Mouse (Mus musculus) heart, embryonic 10.5 days (tissue): ENCODE measurements at regions not wholly inside any gene's neighbourhood (a gene's known extent, or its start where the extent isn't known, plus 50 kb on each side); places are given as distances from the start of the nearest gene placed in this dataset.
A peak's percentile ranks its signal among the peaks of the same experiment; 100 is the strongest.

ENCODE experiments used
- DNase-seq: peaks from one replicate; pipeline ENCODE4 v3.0.0-alpha.2; 2017; ENCODE audit warnings: low spot score
- H3K27ac ChIP-seq: fragments of 300-500 bp; sonication (generic); 2 replicates; pipeline ENCODE4 v1.5.1; 2016; ENCODE audit warnings: mild to moderate bottlenecking
- H3K27me3 ChIP-seq: fragments of 300-500 bp; sonication (generic); 2 replicates; pipeline ENCODE4 v1.6.1; 2016; ENCODE audit warnings: mild to moderate bottlenecking; ENCODE audit not compliant: poor library complexity, insufficient read depth, severe bottlenecking
- H3K36me3 ChIP-seq: fragments of 300-500 bp; sonication (generic); 2 replicates; pipeline ENCODE4 v1.6.1; 2016; ENCODE audit warnings: mild to moderate bottlenecking, moderate library complexity
- H3K4me1 ChIP-seq: fragments of 300-500 bp; sonication (generic); 2 replicates; pipeline ENCODE4 v1.6.1; 2016; ENCODE audit warnings: mild to moderate bottlenecking
- H3K4me3 ChIP-seq: fragments of 300-500 bp; sonication (generic); 2 replicates; pipeline ENCODE4 v1.5.1; 2016; ENCODE audit warnings: mild to moderate bottlenecking, moderate library complexity
- H3K9me3 ChIP-seq: fragments of 300-500 bp; sonication (generic); 2 replicates; pipeline ENCODE4 v1.6.1; 2016; ENCODE audit warnings: mild to moderate bottlenecking, moderate library complexity
- WGBS: fragments of 180-500 bp; shearing (Covaris S2); methylation state at CpG from one replicate; pipeline ENCODE4 v1.1.7; 2016; 5-methylcytosine and 5-hydroxymethylcytosine counted together

- Histone ChIP-seq H3K36me3 (no peaks in the 10 kb centered on the region), H3K4me3 (no peak overlapping the region), H3K4me1 (no peaks in the 10 kb centered on the region), H3K9me3 (no peaks in the 10 kb centered on the region), H3K27me3 (no peaks in the 10 kb centered on the region), H3K27ac (no peak overlapping the region)
- 86% methylated on average over 2 of the region's 2 CpGs for WGBS
- DNase-seq = no peak
Measured at GRCm38 (mm10) chr4:38749281-38749680, 700.8 kb upstream of the 1700009N14Rik start.

- no peaks in the 10 kb centered on the region for H3K4me1 ChIP-seq
- no peaks in the 10 kb centered on the region for H3K9me3 ChIP-seq
- no peak overlapping the region for H3K27ac ChIP-seq
- H3K4me3 ChIP-seq = no peak overlapping the region
- no peaks in the 10 kb centered on the region for H3K27me3 ChIP-seq
- no peak for DNase-seq
- no peaks in the 10 kb centered on the region for H3K36me3 ChIP-seq
Measured at GRCm38 (mm10) chr4:38785016-38785415, 665.1 kb upstream of the 1700009N14Rik start.

GRCm38 (mm10) chr4:38825133-38825532, 625.0 kb upstream of the 1700009N14Rik start:
- 75% methylated on average over 2 of the region's 2 CpGs for WGBS
- no peak for DNase-seq
- H3K4me1 ChIP-seq = no peaks in the 10 kb centered on the region
- H3K27ac ChIP-seq = no peak overlapping the region
- H3K9me3 ChIP-seq = no peaks in the 10 kb centered on the region
- H3K4me3 ChIP-seq = no peak overlapping the region
- no peaks in the 10 kb centered on the region for H3K36me3 ChIP-seq
- H3K27me3 ChIP-seq = no peaks in the 10 kb centered on the region

GRCm38 (mm10) chr4:38848261-38848660, 601.8 kb upstream of the 1700009N14Rik start:
- Histone ChIP-seq H3K27me3 (no peaks in the 10 kb centered on the region), H3K4me1 (no peaks in the 10 kb centered on the region), H3K27ac (no peak overlapping the region), H3K9me3 (no peaks in the 10 kb centered on the region), H3K4me3 (no peak overlapping the region), H3K36me3 (no peaks in the 10 kb centered on the region)
- WGBS = 86% methylated on average over 1 of the region's 1 CpGs
- DNase-seq = no peak

DNA sequence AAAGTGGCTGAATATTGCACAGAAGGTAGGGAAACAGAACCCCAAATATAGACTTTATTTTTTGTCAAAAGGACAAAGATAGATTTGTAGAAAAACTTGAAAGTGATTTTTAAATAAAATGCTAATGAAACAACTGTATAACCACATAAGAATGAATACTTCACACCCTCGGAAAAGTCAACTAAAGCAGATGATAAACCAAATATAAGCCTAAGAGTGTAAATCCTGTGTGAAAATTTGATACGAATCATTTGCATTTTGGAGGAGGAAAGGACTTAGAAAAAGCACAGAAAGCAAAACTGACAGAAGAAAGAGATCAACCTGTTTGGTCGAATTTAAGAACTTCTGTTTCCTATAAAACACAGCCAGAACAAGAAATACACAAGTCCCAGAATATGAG, 595.7 kb upstream of the 1700009N14Rik start:
- no peak for DNase-seq
- Histone ChIP-seq H3K27ac (no peak overlapping the region), H3K27me3 (no peaks in the 10 kb centered on the region), H3K4me3 (no peak overlapping the region), H3K4me1 (no peaks in the 10 kb centered on the region), H3K9me3 (no peaks in the 10 kb centered on the region), H3K36me3 (no peaks in the 10 kb centered on the region)
- 64% methylated on average over 3 of the region's 3 CpGs for WGBS

- no peaks in the 10 kb centered on the region for H3K4me1 ChIP-seq
- H3K9me3 ChIP-seq = no peaks in the 10 kb centered on the region
- no peak for DNase-seq
- H3K4me3 ChIP-seq = no peak overlapping the region
- H3K27me3 ChIP-seq = no peaks in the 10 kb centered on the region
- H3K27ac ChIP-seq = no peak overlapping the region
- H3K36me3 ChIP-seq = no peaks in the 10 kb centered on the region
- WGBS = 94% methylated on average over 1 of the region's 1 CpGs
Measured at GRCm38 (mm10) chr4:38900565-38900964, 549.5 kb upstream of the 1700009N14Rik start.

DNA sequence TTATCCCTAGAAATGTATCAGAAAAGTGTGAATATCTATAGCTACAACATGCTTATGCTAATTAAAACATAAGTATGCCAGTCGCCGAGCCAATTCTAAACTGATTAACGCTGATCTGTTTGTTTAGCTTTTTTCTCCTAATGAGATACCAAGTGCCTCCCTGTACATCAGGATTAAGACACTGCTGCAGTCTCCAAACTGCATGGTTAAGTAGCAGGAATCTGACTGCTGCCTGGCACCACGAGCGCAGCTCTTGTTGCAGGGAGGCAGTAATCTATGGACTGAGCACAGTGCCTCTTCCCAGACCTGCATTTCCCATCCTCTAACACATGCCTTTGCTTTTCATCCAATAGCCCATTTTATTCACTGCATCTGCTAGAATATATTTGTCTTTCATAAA, 523.3 kb upstream of the 1700009N14Rik start:
- DNase-seq = no peak
- no peaks in the 10 kb centered on the region for H3K27me3 ChIP-seq
- no peaks in the 10 kb centered on the region for H3K36me3 ChIP-seq
- H3K9me3 ChIP-seq = no peaks in the 10 kb centered on the region
- no peak overlapping the region for H3K27ac ChIP-seq
- WGBS = 88% methylated on average over 5 of the region's 5 CpGs
- H3K4me3 ChIP-seq = no peak overlapping the region
- no peaks in the 10 kb centered on the region for H3K4me1 ChIP-seq

DNA sequence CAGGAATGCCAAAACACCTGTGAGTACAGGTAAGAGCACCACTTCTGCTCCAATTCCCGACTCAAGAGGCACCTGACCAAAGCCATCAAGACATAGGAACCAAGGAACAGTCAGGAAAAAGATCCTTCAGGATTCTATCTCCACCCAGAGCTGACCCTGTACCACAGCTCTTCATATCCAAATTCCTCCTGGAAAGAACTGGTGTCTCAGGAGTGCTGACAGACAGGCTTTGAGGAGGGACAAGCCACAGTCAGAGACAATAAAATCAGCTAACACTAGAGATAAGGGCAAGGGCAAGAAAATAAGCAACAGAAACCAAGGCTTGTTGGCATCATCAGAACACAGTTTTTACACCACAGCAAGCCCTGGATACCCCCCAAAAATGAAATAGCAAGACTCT, 496.5 kb upstream of the 1700009N14Rik start:
- Histone ChIP-seq H3K4me1 (no peaks in the 10 kb centered on the region; the same call in 1 of the 2 replicates), H3K4me3 (no peak overlapping the region), H3K9me3 (no peaks in the 10 kb centered on the region), H3K27ac (no peak overlapping the region), H3K36me3 (no peaks in the 10 kb centered on the region), H3K27me3 (no peaks in the 10 kb centered on the region)
- peak; percentile 84 for DNase-seq
- 39% methylated on average over 1 of the region's 1 CpGs for WGBS

- Histone ChIP-seq H3K9me3 (no peaks in the 10 kb centered on the region), H3K27me3 (no peaks in the 10 kb centered on the region), H3K27ac (no peak overlapping the region), H3K4me1 (no peaks in the 10 kb centered on the region), H3K36me3 (no peaks in the 10 kb centered on the region), H3K4me3 (no peak overlapping the region)
- 77% methylated on average over 1 of the region's 1 CpGs for WGBS
- no peak for DNase-seq
Measured at GRCm38 (mm10) chr4:38995161-38995560, 454.9 kb upstream of the 1700009N14Rik start.
